Mouse (Mus musculus) olfactory bulb, adult 2 months (tissue): ENCODE data around the gene Bcs1l. TPM values are rescaled to one million over a fixed set of nuclear protein-coding genes. Genes with fewer than 3 reads are reported as not detected.

Experiments
- H3K27ac ChIP-seq: fragments of 200-500 bp; 2 replicates; pipeline ENCODE4 v1.5.1; 2012; ENCODE audit warnings: low read depth, low read length; ENCODE audit not compliant: insufficient read depth
- H3K4me1 ChIP-seq: fragments of 200-500 bp; 2 replicates; pipeline ENCODE4 v1.6.1; 2012; ENCODE audit warnings: low read length; ENCODE audit not compliant: control insufficient read depth, insufficient read depth
- H3K4me3 ChIP-seq: fragments of 200-500 bp; 2 replicates; pipeline ENCODE4 v1.5.1; 2012; ENCODE audit warnings: mild to moderate bottlenecking, low read depth, low read length, moderate library complexity; ENCODE audit not compliant: insufficient read depth
- CTCF ChIP-seq: fragments of 200-500 bp; IDR thresholded peaks from 2 replicates; pipeline ENCODE4 v1.5.1; 2012; ENCODE audit warnings: low read depth, mild to moderate bottlenecking, low read length, moderate library complexity; ENCODE audit not compliant: insufficient read depth
- POLR2A ChIP-seq: fragments of 200-500 bp; IDR thresholded peaks from 2 replicates; pipeline ENCODE4 v1.6.1; 2012; ENCODE audit warnings: mild to moderate bottlenecking, low read depth, low read length, moderate library complexity; ENCODE audit not compliant: insufficient read depth
- WGBS: fragments of 180-500 bp; shearing (Covaris S2); methylation state at CpG from one replicate; pipeline ENCODE4 v1.1.7; 2018; 5-methylcytosine and 5-hydroxymethylcytosine counted together
- polyA plus RNA-seq: library from polyadenylated mRNA; stranded (reverse); fragments of >200 nt; gene quantifications from 2 replicates; pipeline ENCODE4 v1.2.4, GENCODE M21; 2012; ENCODE audit warnings: low replicate concordance; ENCODE audit not compliant: missing spikeins, insufficient read depth, insufficient read length

Gene Bcs1l
- polyA plus RNA-seq, 1 experiment = not detected

- Histone ChIP-seq H3K4me3 (no peak overlapping the region), H3K27ac (no peak overlapping the region), H3K4me1 (peaks cover 5% of the 10 kb centered on the region)
- TF ChIP-seq POLR2A (no peak), CTCF (no peak)
- WGBS = 76% methylated on average over 3 of the region's 3 CpGs
Measured at GRCm38 (mm10) chr1:74584616-74585398, 3.3 kb upstream of the Bcs1l start.

- Histone ChIP-seq H3K4me1 (peaks cover 8% of the 10 kb centered on the region), H3K27ac (peak overlapping the region; percentile 89), H3K4me3 (peak overlapping the region; percentile 86)
- no peak for TF ChIP-seq POLR2A
- TF ChIP-seq CTCF = no peak
- under 1% methylated on average over 24 of the region's 24 CpGs for WGBS
Measured at GRCm38 (mm10) chr1:74587233-74587772, 786 bp upstream of the Bcs1l start.

GRCm38 (mm10) chr1:74594434-74594833, 6.3 kb downstream of the Bcs1l start:
- H3K4me1 ChIP-seq = peaks cover 3% of the 10 kb centered on the region; the same call in 1 of the 2 replicates
- no peak overlapping the region for H3K4me3 ChIP-seq
- TF ChIP-seq CTCF (no peak), POLR2A (no peak)
- 88% methylated on average over 8 of the region's 8 CpGs for WGBS
- no peak overlapping the region for H3K27ac ChIP-seq

GRCm38 (mm10) chr1:74600501-74601266, 12.6 kb downstream of the Bcs1l start:
- H3K4me1 ChIP-seq = peaks cover 3% of the 10 kb centered on the region; the same call in 1 of the 2 replicates
- TF ChIP-seq POLR2A (no peak), CTCF (no peak)
- peak overlapping the region; percentile 32; the same call in 1 of the 2 replicates for H3K27ac ChIP-seq
- 6% methylated on average over 26 of the region's 26 CpGs for WGBS
- H3K4me3 ChIP-seq = peak overlapping the region; percentile 69

GRCm38 (mm10) chr1:74601267-74601962, 13.3 kb downstream of the Bcs1l start, which contains the start of the genes Rnf25 and Stk36:
Gene Rnf25 (minus strand): TSS chr1:74601397.
Gene Stk36 (plus strand): TSS chr1:74601445.
- WGBS = 6% methylated on average over 25 of the region's 25 CpGs
- Histone ChIP-seq H3K4me3 (peak within 1 kb of the TSS; percentile 69), H3K27ac (peak within 1 kb of the TSS; percentile 32; the same call in 1 of the 2 replicates), H3K4me1 (peaks cover 3% of the 10 kb centered on the region; the same call in 1 of the 2 replicates)
- TF ChIP-seq POLR2A (peak; percentile 90), CTCF (no peak)

- 97% methylated on average over 1 of the region's 1 CpGs for WGBS
- no peak overlapping the region for H3K4me3 ChIP-seq
- no peak overlapping the region for H3K27ac ChIP-seq
- peaks cover 16% of the 10 kb centered on the region for H3K4me1 ChIP-seq
- TF ChIP-seq CTCF (no peak), POLR2A (no peak)
Measured at GRCm38 (mm10) chr1:74624183-74624582, 36.1 kb downstream of the Bcs1l start.

- WGBS = 89% methylated on average over 4 of the region's 4 CpGs
- Histone ChIP-seq H3K27ac (no peak overlapping the region), H3K4me3 (no peak overlapping the region), H3K4me1 (peaks cover 16% of the 10 kb centered on the region)
- TF ChIP-seq CTCF = no peak
- no peak for TF ChIP-seq POLR2A
Measured at GRCm38 (mm10) chr1:74626076-74626475, 38.0 kb downstream of the Bcs1l start.

GRCm38 (mm10) chr1:74628001-74628400, 39.9 kb downstream of the Bcs1l start:
- H3K27ac ChIP-seq = no peak overlapping the region
- no peak overlapping the region for H3K4me3 ChIP-seq
- WGBS = 66% methylated on average over 7 of the region's 7 CpGs
- peaks cover 6% of the 10 kb centered on the region for H3K4me1 ChIP-seq
- TF ChIP-seq CTCF (no peak), POLR2A (no peak)
